Mouse (Mus musculus): ENCODE results near the gene Cd99l2. TPM values are rescaled to one million over a fixed set of nuclear protein-coding genes. Genes with fewer than 3 reads are reported as not detected.

Gene Cd99l2
- polyA plus RNA-seq, 1 experiment from 2014 or later = 31.5 TPM

DNA sequence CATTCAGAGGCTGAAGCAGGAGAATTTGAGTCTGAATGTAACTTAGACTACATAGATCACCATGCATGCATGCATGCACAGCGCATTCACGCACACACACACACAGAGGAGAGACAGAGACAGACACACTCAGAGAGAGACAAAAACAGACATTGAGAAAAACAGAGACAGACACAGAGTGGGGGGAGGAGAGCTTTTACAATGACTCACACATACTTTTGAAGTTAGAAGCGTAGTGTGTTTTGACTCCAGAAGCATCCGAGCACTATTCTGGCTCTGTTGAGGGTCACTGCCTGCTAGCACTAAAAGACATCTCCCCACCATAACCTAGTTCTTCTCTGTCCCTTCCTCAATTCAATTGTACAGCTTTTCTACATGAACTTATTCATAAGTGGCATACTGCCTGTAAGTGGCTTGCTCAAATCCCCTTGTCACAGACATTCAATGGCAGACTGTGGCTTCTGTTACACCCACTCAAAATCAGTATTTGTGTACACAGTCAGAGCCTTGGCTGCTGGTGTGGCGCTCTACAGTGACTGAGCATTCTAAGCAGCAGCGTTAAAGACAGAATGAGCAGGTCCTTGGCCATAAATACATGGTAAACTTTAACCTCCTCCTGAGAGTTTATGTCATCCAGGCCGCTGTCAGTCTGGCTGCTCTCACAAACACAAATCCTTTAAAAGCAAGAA lies 28.4 kb downstream of the Cd99l2 start:
- H3K36me3 ChIP-seq = no peaks in the 10 kb centered on the region
- no peaks in the 10 kb centered on the region for H3K4me1 ChIP-seq
- WGBS = 71% methylated on average over 7 of the region's 7 CpGs
- H3K4me3 ChIP-seq (replicated peaks) = no peak overlapping the region
- no peaks in the 10 kb centered on the region for H3K9me3 ChIP-seq
- no peak for ATAC-seq (ENCODE audit: insufficient read depth, low FRiP score, low read depth)
- H3K4me2 ChIP-seq = no peak overlapping the region
- no peaks in the 10 kb centered on the region for H3K27me3 ChIP-seq (replicated peaks)
- no peak overlapping the region for H3K9ac ChIP-seq
- H3K27ac ChIP-seq = no peak overlapping the region

DNA sequence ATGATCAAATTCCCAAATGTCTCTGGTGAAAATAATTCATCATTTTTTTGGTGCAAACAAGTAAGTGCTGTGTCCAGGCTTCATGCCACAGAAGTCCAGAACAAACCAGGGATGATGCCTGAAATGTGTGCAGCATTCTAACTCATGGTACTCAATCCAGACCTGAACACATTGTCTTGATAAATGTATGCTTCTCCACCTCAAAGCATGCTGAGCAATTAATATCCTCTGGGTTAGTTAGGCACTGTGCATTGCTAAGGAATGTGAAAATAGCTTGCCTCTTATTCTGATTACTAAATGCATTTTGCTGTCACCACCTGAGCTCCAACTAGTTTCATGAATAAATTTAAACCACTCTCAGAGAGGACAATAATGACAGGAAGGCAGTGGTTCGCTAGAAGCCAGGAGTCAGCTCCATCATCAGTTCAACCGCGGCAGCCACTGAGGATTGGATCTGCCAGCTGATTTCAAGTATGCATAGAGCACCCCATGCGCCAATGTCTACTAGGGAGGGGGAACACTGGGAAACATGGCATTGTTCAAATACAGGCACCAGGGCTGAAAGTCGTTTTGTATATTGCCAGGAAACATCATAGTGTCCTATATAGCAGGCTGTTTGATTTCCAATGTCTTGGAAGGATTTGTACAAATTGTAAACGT lies 36.4 kb downstream of the Cd99l2 start:
- Histone ChIP-seq H3K36me3 (no peaks in the 10 kb centered on the region), H3K4me1 (no peaks in the 10 kb centered on the region), H3K27ac (no peak overlapping the region), H3K4me3 (replicated peaks) (no peak overlapping the region), H3K9me3 (no peaks in the 10 kb centered on the region), H3K9ac (no peak overlapping the region), H3K4me2 (no peak overlapping the region), H3K27me3 (replicated peaks) (no peaks in the 10 kb centered on the region)
- ATAC-seq (ENCODE audit: insufficient read depth, low FRiP score, low read depth) = no peak
- WGBS = 83% methylated on average over 6 of the region's 6 CpGs

DNA sequence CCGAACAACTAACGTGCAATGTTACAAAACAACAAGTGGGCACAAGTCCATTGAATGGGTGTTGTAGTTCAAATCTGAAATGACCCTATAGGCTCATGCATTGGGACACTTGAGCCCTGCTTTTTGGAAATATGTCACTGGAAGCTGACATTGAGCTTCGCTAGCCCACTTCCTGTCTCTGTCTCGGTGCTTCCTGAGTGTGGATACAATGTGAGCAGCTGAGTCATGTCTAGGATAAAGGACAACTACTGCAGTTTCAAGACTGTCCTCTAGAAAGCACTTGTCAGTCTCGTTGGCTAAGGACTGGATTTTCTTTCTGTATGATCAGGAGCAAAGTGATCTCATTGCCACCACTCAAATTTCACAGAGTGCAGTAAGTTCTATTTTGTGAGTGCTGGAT lies 49.7 kb downstream of the Cd99l2 start:
- H3K27ac ChIP-seq = no peak overlapping the region
- H3K4me3 ChIP-seq (replicated peaks) = no peak overlapping the region
- H3K36me3 ChIP-seq = no peaks in the 10 kb centered on the region
- H3K4me1 ChIP-seq = no peaks in the 10 kb centered on the region
- H3K9ac ChIP-seq = no peak overlapping the region
- ATAC-seq (ENCODE audit: insufficient read depth, low FRiP score, low read depth) = no peak
- H3K27me3 ChIP-seq (replicated peaks) = no peaks in the 10 kb centered on the region
- H3K9me3 ChIP-seq = no peaks in the 10 kb centered on the region
- no peak overlapping the region for H3K4me2 ChIP-seq
- 77% methylated on average over 5 of the region's 5 CpGs for WGBS

DNA sequence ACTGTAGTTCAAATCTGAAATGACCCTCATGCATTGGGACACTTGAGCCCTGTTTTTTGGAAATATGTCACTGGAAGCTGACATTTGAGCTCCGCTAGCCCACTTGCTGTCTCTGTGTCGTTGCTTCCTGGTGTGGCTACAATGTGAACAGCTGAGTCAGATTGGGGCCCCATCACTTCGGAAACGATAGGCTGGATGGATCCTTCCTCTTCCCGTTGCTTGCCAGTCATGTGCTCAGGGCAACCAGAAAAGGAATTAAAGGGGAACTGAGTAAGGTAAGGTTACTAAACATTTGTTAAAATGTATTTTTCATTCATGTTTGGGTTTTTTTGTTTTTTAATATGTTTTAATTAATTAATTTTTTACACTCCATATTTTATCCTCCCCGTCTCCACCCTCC lies 53.2 kb downstream of the Cd99l2 start:
- Histone ChIP-seq H3K4me2 (no peak overlapping the region), H3K9ac (no peak overlapping the region), H3K4me3 (replicated peaks) (no peak overlapping the region), H3K27ac (no peak overlapping the region), H3K27me3 (replicated peaks) (no peaks in the 10 kb centered on the region), H3K4me1 (no peaks in the 10 kb centered on the region), H3K9me3 (no peaks in the 10 kb centered on the region), H3K36me3 (no peaks in the 10 kb centered on the region)
- WGBS = 80% methylated on average over 6 of the region's 6 CpGs
- no peak for ATAC-seq (ENCODE audit: insufficient read depth, low FRiP score, low read depth)

DNA sequence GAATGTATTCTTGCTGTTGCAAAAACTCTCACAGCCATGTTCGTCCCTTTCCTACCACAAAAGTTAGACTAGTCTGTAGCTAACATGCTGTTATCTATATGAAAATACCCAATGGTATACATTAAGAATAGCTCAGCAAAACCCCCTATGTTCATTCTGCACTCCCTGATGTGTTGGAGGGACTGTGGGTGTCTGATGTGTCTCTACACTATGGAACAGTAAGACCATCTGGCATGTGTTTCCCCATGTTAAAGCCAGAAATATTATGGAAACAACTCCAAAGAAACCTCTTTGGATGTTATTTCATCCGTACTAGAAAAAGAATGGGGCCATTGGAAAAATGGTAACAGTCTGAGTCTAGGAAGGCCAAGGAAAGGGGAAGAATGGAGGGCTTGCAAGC lies 57.1 kb downstream of the Cd99l2 start:
- no peak overlapping the region for H3K9ac ChIP-seq
- H3K4me1 ChIP-seq = no peaks in the 10 kb centered on the region
- H3K27me3 ChIP-seq (replicated peaks) = no peaks in the 10 kb centered on the region
- H3K36me3 ChIP-seq = no peaks in the 10 kb centered on the region
- no peak overlapping the region for H3K4me2 ChIP-seq
- no peak overlapping the region for H3K4me3 ChIP-seq (replicated peaks)
- 89% methylated on average over 2 of the region's 2 CpGs for WGBS
- ATAC-seq (ENCODE audit: insufficient read depth, low FRiP score, low read depth) = no peak
- H3K27ac ChIP-seq = no peak overlapping the region
- H3K9me3 ChIP-seq = no peaks in the 10 kb centered on the region

DNA sequence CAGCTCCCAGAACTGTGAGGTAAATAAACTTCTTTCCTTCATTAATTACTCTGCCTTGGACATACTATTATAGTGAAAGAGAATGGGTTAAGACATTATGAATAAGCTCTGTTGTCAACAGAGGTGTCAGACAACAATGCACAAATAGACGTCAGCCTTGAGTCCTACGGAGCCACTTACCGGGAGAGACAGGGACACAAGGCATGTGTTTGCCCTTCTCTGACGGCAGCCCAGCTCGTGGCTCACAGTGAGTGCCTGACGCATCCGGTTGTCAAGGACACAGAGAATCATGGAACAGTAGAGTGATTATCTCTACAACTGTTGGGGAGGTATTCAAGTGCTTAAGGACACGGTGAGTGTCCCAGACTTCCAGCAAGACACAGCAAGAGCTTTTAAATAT lies 57.8 kb downstream of the Cd99l2 start:
- Histone ChIP-seq H3K27me3 (replicated peaks) (no peaks in the 10 kb centered on the region), H3K4me3 (replicated peaks) (no peak overlapping the region), H3K9ac (no peak overlapping the region), H3K36me3 (no peaks in the 10 kb centered on the region), H3K4me2 (no peak overlapping the region), H3K27ac (no peak overlapping the region), H3K4me1 (no peaks in the 10 kb centered on the region), H3K9me3 (no peaks in the 10 kb centered on the region)
- ATAC-seq (ENCODE audit: insufficient read depth, low FRiP score, low read depth) = no peak
- WGBS = 68% methylated on average over 8 of the region's 8 CpGs

DNA sequence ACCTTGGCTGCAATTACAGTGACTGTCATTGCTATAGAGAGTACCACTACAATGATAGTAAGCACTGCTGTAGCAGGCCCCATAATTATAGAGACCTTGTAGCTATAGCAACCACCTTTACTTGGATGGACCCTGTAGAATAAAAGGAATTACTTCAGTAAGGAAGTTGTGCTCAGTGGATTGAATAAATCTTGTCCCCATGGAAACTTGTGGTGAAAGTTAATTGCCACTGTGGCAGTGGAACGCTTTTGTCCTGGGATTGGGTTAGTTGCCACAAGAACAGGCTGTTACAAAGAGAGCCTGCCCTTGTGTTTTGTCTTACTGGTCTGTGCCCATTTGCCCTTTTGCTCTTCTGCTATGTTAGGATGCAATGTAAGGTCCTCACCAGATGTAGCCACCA lies 58.2 kb downstream of the Cd99l2 start:
- Histone ChIP-seq H3K9ac (no peak overlapping the region), H3K4me1 (no peaks in the 10 kb centered on the region), H3K9me3 (no peaks in the 10 kb centered on the region), H3K27me3 (replicated peaks) (no peaks in the 10 kb centered on the region), H3K27ac (no peak overlapping the region), H3K4me3 (replicated peaks) (no peak overlapping the region), H3K36me3 (no peaks in the 10 kb centered on the region), H3K4me2 (no peak overlapping the region)
- no peak for ATAC-seq (ENCODE audit: insufficient read depth, low FRiP score, low read depth)
- WGBS = 90% methylated on average over 1 of the region's 1 CpGs

DNA sequence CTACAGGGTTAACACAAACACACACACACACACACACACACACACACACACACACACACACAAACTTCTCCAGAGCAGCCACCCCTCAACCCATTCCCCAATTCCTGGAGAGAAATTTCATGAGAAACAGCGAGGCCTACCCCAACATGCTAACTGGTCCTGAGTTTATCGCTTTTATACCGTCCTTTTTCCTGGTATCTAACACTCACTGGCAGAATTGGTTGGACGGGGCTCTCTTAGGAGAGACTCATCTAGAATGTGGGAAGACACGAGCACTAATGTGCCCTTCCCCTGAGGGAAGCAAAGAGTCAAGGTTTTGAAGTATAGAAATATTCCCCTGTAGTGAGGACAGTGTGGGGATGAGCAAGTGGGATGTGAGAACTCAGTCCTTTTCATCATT lies 61.7 kb downstream of the Cd99l2 start:
- no peaks in the 10 kb centered on the region for H3K9me3 ChIP-seq
- ATAC-seq (ENCODE audit: insufficient read depth, low FRiP score, low read depth) = no peak
- H3K9ac ChIP-seq = no peak overlapping the region
- H3K4me2 ChIP-seq = no peak overlapping the region
- WGBS = 92% methylated on average over 5 of the region's 5 CpGs
- H3K36me3 ChIP-seq = no peaks in the 10 kb centered on the region
- H3K4me3 ChIP-seq (replicated peaks) = no peak overlapping the region
- H3K27ac ChIP-seq = no peak overlapping the region
- H3K4me1 ChIP-seq = no peaks in the 10 kb centered on the region
- H3K27me3 ChIP-seq (replicated peaks) = no peaks in the 10 kb centered on the region

DNA sequence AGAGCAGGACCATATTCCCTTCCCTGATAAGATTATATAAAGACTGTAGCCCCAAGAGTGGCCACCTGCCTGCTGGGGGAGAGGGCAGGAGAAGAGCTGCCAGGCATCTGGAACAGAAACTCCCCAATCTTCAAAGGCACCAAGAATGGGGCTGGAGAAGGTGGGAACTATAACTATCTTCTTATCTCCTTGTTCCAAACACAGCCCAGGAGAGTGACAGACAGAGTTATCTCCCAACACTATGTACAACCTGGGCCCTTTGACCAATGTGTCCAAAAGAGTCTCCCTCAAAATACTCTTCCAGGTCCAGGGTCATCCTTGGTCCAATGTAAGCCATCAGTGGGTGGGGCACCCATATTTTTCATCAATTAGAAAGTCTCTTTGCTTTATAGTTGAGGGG lies 65.2 kb downstream of the Cd99l2 start:
- no peak overlapping the region for H3K27ac ChIP-seq
- ATAC-seq (ENCODE audit: insufficient read depth, low FRiP score, low read depth) = no peak
- no peak overlapping the region for H3K4me2 ChIP-seq
- H3K4me3 ChIP-seq (replicated peaks) = no peak overlapping the region
- no peak overlapping the region for H3K9ac ChIP-seq
- H3K36me3 ChIP-seq = no peaks in the 10 kb centered on the region
- H3K4me1 ChIP-seq = no peaks in the 10 kb centered on the region
- no peaks in the 10 kb centered on the region for H3K9me3 ChIP-seq
- H3K27me3 ChIP-seq (replicated peaks) = no peaks in the 10 kb centered on the region

DNA sequence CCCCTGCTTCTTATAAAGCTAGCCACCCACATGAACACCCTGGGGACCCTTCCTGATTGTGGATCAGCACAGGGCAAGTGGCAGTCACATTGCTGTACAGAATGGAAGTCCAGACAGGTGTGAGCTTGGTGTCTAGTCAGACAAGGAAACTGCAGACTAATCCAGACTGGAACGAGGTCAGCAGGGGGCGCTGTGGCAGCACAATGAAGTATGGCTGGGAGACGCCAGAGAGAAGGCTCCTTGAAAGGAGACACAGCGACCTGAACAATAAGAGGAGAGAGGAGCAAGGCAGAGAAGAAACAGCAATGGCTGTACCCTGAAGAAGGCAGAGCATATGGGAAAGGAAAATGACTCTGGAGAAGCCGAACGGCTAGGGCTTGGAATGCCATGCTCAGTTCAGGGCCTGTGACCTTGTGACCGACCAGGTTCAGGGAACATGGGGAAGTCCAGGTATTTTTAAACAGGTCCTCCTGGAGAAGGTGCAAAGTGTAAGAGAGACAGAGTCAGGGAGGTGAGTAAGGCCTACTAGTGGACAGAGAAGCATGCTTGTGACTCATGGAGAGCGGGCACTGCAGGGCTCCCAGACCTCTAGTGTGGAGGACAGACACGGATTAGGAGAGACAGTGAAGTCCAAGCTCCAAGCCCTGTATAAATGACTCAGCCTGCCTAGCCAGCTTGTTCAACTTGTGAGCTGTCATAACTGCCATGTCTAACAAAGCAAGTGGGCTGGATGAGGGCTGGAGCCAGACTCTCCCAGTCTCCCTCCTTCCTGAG lies 66.7 kb downstream of the Cd99l2 start:
- Histone ChIP-seq H3K27ac (no peak overlapping the region), H3K4me2 (no peak overlapping the region), H3K4me1 (no peaks in the 10 kb centered on the region), H3K9ac (no peak overlapping the region), H3K27me3 (replicated peaks) (no peaks in the 10 kb centered on the region), H3K9me3 (no peaks in the 10 kb centered on the region), H3K36me3 (no peaks in the 10 kb centered on the region), H3K4me3 (replicated peaks) (no peak overlapping the region)
- 46% methylated on average over 9 of the region's 9 CpGs for WGBS
- peak; percentile 50; the same call in 1 of the 2 replicates for ATAC-seq (ENCODE audit: insufficient read depth, low FRiP score, low read depth)

DNA sequence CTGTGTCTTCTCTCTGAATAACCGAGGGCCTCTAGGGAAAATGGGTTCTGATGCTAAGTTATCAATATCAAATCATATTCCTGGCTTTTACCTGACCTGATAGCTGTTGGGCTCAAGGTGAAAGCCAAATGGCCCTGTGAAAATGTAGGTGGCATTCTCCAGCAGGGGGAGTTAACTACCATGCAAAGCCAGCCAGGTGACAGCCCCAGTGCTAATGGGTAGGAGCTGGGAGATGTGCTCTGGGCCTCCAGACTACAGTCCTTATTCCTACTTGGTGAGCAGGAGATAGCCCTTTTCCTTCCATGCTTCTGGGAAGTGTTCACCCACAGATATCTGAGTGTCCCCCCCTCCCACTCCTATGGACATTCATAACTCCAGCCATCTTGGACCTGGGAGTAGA lies 67.8 kb downstream of the Cd99l2 start:
- 63% methylated on average over 1 of the region's 1 CpGs for WGBS
- Histone ChIP-seq H3K4me1 (no peaks in the 10 kb centered on the region), H3K9ac (no peak overlapping the region), H3K36me3 (no peaks in the 10 kb centered on the region), H3K27ac (no peak overlapping the region), H3K27me3 (replicated peaks) (no peaks in the 10 kb centered on the region), H3K4me3 (replicated peaks) (no peak overlapping the region), H3K9me3 (no peaks in the 10 kb centered on the region), H3K4me2 (no peak overlapping the region)
- no peak for ATAC-seq (ENCODE audit: insufficient read depth, low FRiP score, low read depth)

DNA sequence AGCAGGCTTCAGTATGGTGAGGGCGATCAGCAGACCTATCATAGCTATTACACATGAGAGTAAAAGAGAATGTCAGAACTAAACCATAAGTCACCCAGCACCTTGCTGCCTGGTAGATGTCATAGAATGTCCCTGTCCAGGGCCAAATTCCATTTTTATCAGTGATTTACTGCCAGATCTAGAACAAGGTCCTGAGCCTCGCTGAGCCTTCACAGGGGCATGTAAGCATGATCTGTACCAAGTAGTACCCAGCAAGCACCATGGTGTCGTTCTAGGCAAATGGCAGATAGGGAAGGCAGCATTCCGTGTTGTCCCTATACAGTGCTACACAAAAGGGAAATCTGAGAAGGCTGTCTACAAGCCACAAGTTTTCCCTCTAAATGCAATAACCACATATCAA lies 79.0 kb downstream of the Cd99l2 start:
- WGBS = 86% methylated on average over 4 of the region's 4 CpGs
- H3K4me1 ChIP-seq = no peaks in the 10 kb centered on the region
- H3K4me3 ChIP-seq (replicated peaks) = no peak overlapping the region
- H3K27ac ChIP-seq = no peak overlapping the region
- no peaks in the 10 kb centered on the region for H3K36me3 ChIP-seq
- ATAC-seq (ENCODE audit: insufficient read depth, low FRiP score, low read depth) = no peak
- H3K4me2 ChIP-seq = no peak overlapping the region
- H3K9me3 ChIP-seq = no peaks in the 10 kb centered on the region
- no peak overlapping the region for H3K9ac ChIP-seq
- H3K27me3 ChIP-seq (replicated peaks) = no peaks in the 10 kb centered on the region

All from stomach, embryonic 15.5 days (tissue).